ENCODE assay signal across 15 mouse cellular contexts in the genomic region with DNA sequence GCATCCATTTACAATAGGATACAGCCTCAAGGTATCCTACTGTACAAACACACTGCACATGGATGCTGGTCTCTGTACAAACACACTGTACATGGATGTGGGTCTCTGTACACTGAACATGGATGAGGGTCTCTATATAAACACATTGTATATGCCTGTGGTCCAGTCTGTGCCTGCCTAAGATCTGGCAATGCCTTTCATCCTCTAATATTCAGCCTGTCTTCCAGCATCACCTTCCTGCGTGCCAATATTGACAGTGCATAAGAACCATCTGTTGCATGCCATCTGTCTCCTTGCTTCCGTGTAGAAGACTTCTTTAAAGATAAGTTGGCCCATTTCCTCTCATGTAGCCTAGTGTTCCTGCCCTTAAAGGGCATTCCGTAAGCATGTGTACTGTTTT.
DNase-seq lines count a peak whose midpoint lies in the region; ATAC-seq lines count a peak whose summit lies in the region.
"Had no signal": no experiment of that assay in that cellular context is flagged by ENCODE, and none has a peak within 500 bp of the region (broad histone marks: within the 10 kb centered on the region; RNA-seq: fewer than 3 reads in every experiment).

No protein-coding gene starts in this region.

- WGBS in midbrain, embryonic 11.5 days: 85% methylated on average over 3 of the region's 3 CpGs
- 92% methylated on average over 3 of the region's 3 CpGs for WGBS in midbrain, embryonic 16.5 days
- WGBS in liver, embryonic 11.5 days: 74% methylated on average over 3 of the region's 3 CpGs

- H3K4me1 ChIP-seq in midbrain, embryonic 11.5 days (ENCODE audit: control insufficient read depth, insufficient read depth, low read length): no peaks in the 10 kb centered on the region
- H3K4me1 ChIP-seq in midbrain, embryonic 16.5 days (ENCODE audit: control insufficient read depth, insufficient read depth, low read length): no peaks in the 10 kb centered on the region
- H3K4me1 ChIP-seq in liver, embryonic 11.5 days (replicated peaks; ENCODE audit: control insufficient read depth, insufficient read depth, low read length): no peaks in the 10 kb centered on the region
- H3K4me1 ChIP-seq: kidney, embryonic 15.5 days; limb, embryonic 13.5 days; liver, embryonic 15.5 days; neural tube, embryonic 15.5 days had no signal

- H3K4me2 ChIP-seq in midbrain, embryonic 11.5 days: no peak overlapping the region
- H3K4me2 ChIP-seq in midbrain, embryonic 16.5 days (ENCODE audit: low read length): no peak overlapping the region
- H3K4me2 ChIP-seq in liver, embryonic 11.5 days: no peak overlapping the region
- H3K4me2 ChIP-seq: kidney, embryonic 15.5 days; limb, embryonic 13.5 days; liver, embryonic 15.5 days; neural tube, embryonic 15.5 days had no signal

- no peak overlapping the region for H3K9ac ChIP-seq in midbrain, embryonic 11.5 days (ENCODE audit: low read length)
- no peak overlapping the region for H3K9ac ChIP-seq in midbrain, embryonic 16.5 days (ENCODE audit: low read depth, low read length)
- H3K9ac ChIP-seq in liver, embryonic 11.5 days (ENCODE audit: low read depth, low read length): no peak overlapping the region
- H3K9ac ChIP-seq: kidney, embryonic 15.5 days; limb, embryonic 13.5 days; liver, embryonic 15.5 days; neural tube, embryonic 15.5 days had no signal

- DNase-seq in cerebellum, postnatal 4 days (ENCODE audit: low spot score in 2 of 2): no peak
- DNase-seq in midbrain, embryonic 11.5 days (ENCODE audit: low spot score, missing footprints): peak; percentile 44
- DNase-seq in cerebellum, postnatal 25 days: peak; percentile 74 to 77
- no peak for DNase-seq in liver, embryonic 11.5 days (ENCODE audit: low spot score)
- DNase-seq in embryo, embryonic 11 days: no peak
- DNase-seq: heart, adult 18-20 months; lung, postnatal 10 days had no signal

- no peaks in the 10 kb centered on the region for H3K36me3 ChIP-seq in midbrain, embryonic 11.5 days (ENCODE audit: control insufficient read depth, insufficient read depth, low read length)
- no peaks in the 10 kb centered on the region for H3K36me3 ChIP-seq in midbrain, embryonic 16.5 days (ENCODE audit: control insufficient read depth, insufficient read depth, low read length)
- H3K36me3 ChIP-seq in liver, embryonic 11.5 days (ENCODE audit: control insufficient read depth, insufficient read depth, low read length): no peaks in the 10 kb centered on the region
- H3K36me3 ChIP-seq: kidney, embryonic 15.5 days; limb, embryonic 13.5 days; liver, embryonic 15.5 days; neural tube, embryonic 15.5 days had no signal

- H3K4me3 ChIP-seq in midbrain, embryonic 11.5 days (ENCODE audit: low read depth, low read length): no peak overlapping the region
- no peak overlapping the region for H3K4me3 ChIP-seq in midbrain, embryonic 16.5 days (ENCODE audit: low read depth, low read length)
- no peak overlapping the region for H3K4me3 ChIP-seq in liver, embryonic 11.5 days (ENCODE audit: low read depth, low read length)
- H3K4me3 ChIP-seq: kidney, embryonic 15.5 days; limb, embryonic 13.5 days; liver, embryonic 15.5 days; neural tube, embryonic 15.5 days had no signal

- H3K27me3 ChIP-seq in midbrain, embryonic 11.5 days (ENCODE audit: control insufficient read depth, insufficient read depth, low read length): no peaks in the 10 kb centered on the region
- no peaks in the 10 kb centered on the region for H3K27me3 ChIP-seq in midbrain, embryonic 16.5 days (ENCODE audit: control insufficient read depth, insufficient read depth, low read depth, low read length)
- H3K27me3 ChIP-seq in liver, embryonic 11.5 days (replicated peaks; ENCODE audit: control insufficient read depth, insufficient read depth, low read length): no peaks in the 10 kb centered on the region
- H3K27me3 ChIP-seq: kidney, embryonic 15.5 days; limb, embryonic 13.5 days; liver, embryonic 15.5 days had no signal

- peak; percentile 77 for ATAC-seq in cerebellum, adult (ENCODE audit: insufficient number of reproducible peaks, low FRiP score, low TSS enrichment)
- no peak for ATAC-seq in midbrain, embryonic 11.5 days (ENCODE audit: low FRiP score)
- ATAC-seq in midbrain, embryonic 16.5 days: no peak
- ATAC-seq in liver, embryonic 11.5 days (replicated peaks; ENCODE audit: low FRiP score): no peak
- ATAC-seq in activated CD4-positive, CD25-positive, alpha-beta regulatory T cell, adult 4 months: no peak

- no peak overlapping the region for H3K27ac ChIP-seq in midbrain, embryonic 11.5 days (ENCODE audit: low read depth, low read length)
- H3K27ac ChIP-seq in midbrain, embryonic 16.5 days (ENCODE audit: low read length): no peak overlapping the region
- no peak overlapping the region for H3K27ac ChIP-seq in liver, embryonic 11.5 days (ENCODE audit: low read depth, low read length)
- H3K27ac ChIP-seq: kidney, embryonic 15.5 days; limb, embryonic 13.5 days; liver, embryonic 15.5 days; neural tube, embryonic 15.5 days; stomach, postnatal 0 days had no signal

- no peaks in the 10 kb centered on the region for H3K9me3 ChIP-seq in midbrain, embryonic 11.5 days (ENCODE audit: control insufficient read depth, low read length)
- no peaks in the 10 kb centered on the region for H3K9me3 ChIP-seq in midbrain, embryonic 16.5 days (replicated peaks; ENCODE audit: control insufficient read depth, low read length, poor library complexity, severe bottlenecking)
- no peaks in the 10 kb centered on the region for H3K9me3 ChIP-seq in liver, embryonic 11.5 days (ENCODE audit: control insufficient read depth, low read length)
- H3K9me3 ChIP-seq: kidney, embryonic 15.5 days; limb, embryonic 13.5 days; liver, embryonic 15.5 days; neural tube, embryonic 15.5 days had no signal

Comparison
In these comparisons a context has a peak if more than half of its experiments do, and no peak if none do; other contexts are left out.
1. DNase-seq: peak in midbrain, embryonic 11.5 days (single experiment) and cerebellum, postnatal 25 days (2 of 2); none in cerebellum, postnatal 4 days (0 of 2), liver, embryonic 11.5 days (single experiment) and embryo, embryonic 11 days (single experiment).